Mouse (Mus musculus): Measurements from ENCODE around the gene Olfr1380. TPM values are rescaled to one million over a fixed set of nuclear protein-coding genes. Genes with fewer than 3 reads are reported as not detected.
"Not testable (repeated sequence)": the region's sequence is repeated elsewhere in the genome, so short reads cannot be mapped to it uniquely, and the experiment has no call there.

The Olfr1380 gene
- not detected for total RNA-seq (2018; cell fraction: chromatin; rRNA removed)
- not detected for total RNA-seq (2018; cell fraction: cytosol; rRNA removed)
- not detected for total RNA-seq (2018; cell fraction: nucleus; rRNA removed)
- not detected in 3 replicates for polyA plus RNA-seq (2018)

- H3K79me2 ChIP-seq (ENCODE audit: inconsistent target); H3K27ac ChIP-seq; H3K36me3 ChIP-seq (ENCODE audit: inconsistent target); H3K4me3 ChIP-seq (ENCODE audit: inconsistent target): not testable (repeated sequence)
- 87% methylated on average over 5 of the region's 5 CpGs for WGBS (ENCODE audit: missing documents)
Observed at GRCm38 (mm10) chr11:49556578-49556977, at the start of gene Olfr1380. Olfr1380 (plus strand) TSS chr11:49556878.

DNA sequence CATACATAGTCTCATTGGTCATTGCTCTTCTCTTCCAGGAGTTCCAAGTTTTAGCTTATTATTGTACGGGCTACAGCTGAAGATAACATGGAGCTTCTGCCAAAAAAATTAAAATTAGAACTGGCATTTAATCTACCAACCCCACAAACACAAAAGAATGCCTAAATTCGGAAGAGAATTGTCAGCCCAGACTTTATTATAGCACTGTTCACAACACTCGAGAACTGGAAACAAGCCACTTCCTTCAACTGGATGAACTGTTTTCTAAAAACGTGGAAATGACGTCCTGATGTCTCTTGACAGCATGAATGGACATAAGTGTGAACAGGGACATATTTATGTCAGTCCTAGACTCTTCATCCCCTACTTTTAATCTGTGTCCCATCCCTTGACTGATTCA lies 38.6 kb upstream of the Olfr1380 start:
- H3K79me2 ChIP-seq (ENCODE audit: inconsistent target), result no peaks in the 10 kb centered on the region
- H3K4me3 ChIP-seq (ENCODE audit: inconsistent target), result no peak overlapping the region
- H3K36me3 ChIP-seq (ENCODE audit: inconsistent target), result no peaks in the 10 kb centered on the region
- WGBS (ENCODE audit: missing documents), result 72% methylated on average over 5 of the region's 5 CpGs
- no peak overlapping the region for H3K27ac ChIP-seq

DNA sequence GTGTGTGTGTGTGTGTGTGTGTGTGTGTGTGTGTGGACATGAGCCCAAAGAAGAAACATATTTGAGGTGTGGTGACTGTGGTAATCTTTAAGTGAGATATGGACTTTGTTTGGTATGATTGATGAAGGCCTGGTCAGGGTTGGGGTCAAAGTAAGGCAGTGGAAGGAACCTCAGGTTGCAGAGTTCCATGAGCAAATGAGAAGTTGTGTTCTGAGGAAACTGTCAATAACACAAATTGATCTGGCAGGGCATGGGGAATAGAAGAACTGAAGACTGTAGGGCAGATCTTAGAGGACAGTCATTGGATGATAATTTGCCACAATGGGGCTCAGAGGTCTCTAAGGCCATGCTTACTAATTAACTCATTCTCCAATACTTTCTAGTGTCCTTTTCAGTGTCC lies 37.3 kb upstream of the Olfr1380 start, which contains the start of gene Olfr1383:
Gene Olfr1383, plus strand, starts transcription at position 301 of the 400 bp plus-strand sequence.
- Histone ChIP-seq H3K27ac (no peak within 1 kb of the TSS), H3K4me3 (ENCODE audit: inconsistent target) (no peak within 1 kb of the TSS)

DNA sequence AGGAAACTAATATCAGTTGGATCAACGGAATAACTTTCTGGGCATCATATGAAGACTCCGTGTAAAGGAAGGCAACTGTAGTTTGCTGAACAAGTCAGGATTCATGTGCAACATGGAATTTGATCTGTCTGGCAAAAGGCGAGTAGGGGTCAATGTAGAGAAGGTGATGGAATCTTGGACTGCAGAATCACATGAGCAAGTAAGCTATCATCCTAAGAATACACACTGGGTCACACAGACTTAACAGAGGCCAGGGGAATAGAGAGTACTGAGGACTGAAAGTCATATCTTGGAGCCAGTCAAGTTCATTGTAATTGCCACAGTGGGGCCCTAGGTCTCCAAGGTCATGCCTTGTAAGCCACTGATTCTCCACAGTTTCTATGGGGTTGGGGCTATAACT lies 28.7 kb upstream of the Olfr1380 start, which contains the start of gene Olfr1382:
Gene Olfr1382, plus strand, starts transcription at position 301 of the 400 bp plus-strand sequence.
- H3K79me2 ChIP-seq (ENCODE audit: inconsistent target), result no peaks in the 10 kb centered on the region
- no peak within 1 kb of the TSS for H3K4me3 ChIP-seq (ENCODE audit: inconsistent target)
- no peak within 1 kb of the TSS for H3K27ac ChIP-seq
- WGBS (ENCODE audit: missing documents), result 80% methylated on average over 3 of the region's 3 CpGs
- H3K36me3 ChIP-seq (ENCODE audit: inconsistent target), result no peaks in the 10 kb centered on the region

More for the DNA sequence above, 37.3 kb upstream of the Olfr1380 start, which contains the start of gene Olfr1383:
- Histone ChIP-seq H3K36me3 (ENCODE audit: inconsistent target) (no peaks in the 10 kb centered on the region), H3K79me2 (ENCODE audit: inconsistent target) (no peaks in the 10 kb centered on the region)

- H3K4me3 ChIP-seq (ENCODE audit: inconsistent target), result no peak overlapping the region
- H3K27ac ChIP-seq, result no peak overlapping the region
- no peaks in the 10 kb centered on the region for H3K79me2 ChIP-seq (ENCODE audit: inconsistent target)
- no peaks in the 10 kb centered on the region for H3K36me3 ChIP-seq (ENCODE audit: inconsistent target)
Observed at GRCm38 (mm10) chr11:49532761-49533160, 23.9 kb upstream of the Olfr1380 start.

DNA sequence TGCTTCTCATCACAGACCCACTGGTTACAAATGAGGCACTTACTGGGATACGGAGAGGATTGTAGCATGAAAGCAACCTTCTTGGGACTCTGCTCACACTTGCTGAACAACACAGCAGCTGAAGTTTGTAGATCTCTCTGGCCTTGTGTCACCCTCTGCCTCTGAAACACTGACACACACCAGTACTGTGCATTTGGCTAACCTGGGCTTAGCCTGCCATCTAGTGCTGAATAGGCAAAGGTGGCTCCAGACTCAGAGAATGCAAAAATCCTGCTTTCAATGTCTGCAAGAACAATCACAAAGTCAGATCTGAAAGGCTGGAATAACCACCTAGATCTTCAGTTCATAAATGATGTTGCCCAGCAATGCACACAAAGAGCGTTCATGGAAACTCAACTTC lies 20.0 kb upstream of the Olfr1380 start:
- not testable (repeated sequence) for H3K27ac ChIP-seq; H3K79me2 ChIP-seq (ENCODE audit: inconsistent target); H3K4me3 ChIP-seq (ENCODE audit: inconsistent target); H3K36me3 ChIP-seq (ENCODE audit: inconsistent target)
- 100% methylated on average over 1 of the region's 2 CpGs for WGBS (ENCODE audit: missing documents)

DNA sequence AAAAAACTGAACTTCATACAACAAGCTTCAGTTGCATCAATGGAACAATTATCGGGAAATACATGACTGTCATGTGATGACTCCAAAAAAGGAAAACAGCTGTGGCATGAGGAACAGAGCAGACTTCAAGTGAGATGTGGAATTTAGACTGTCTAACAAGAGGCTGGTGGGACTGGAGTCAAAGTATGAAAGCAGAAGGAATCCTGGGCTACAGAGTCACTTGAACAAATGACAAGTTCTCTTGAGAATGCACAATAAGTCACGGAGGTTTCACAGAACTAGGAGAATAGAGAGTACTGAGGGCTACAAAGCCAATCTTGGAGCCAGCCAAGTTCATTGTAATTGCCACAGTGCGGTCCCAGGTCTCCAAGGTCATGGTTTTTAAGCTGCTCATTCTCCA lies 13.5 kb upstream of the Olfr1380 start, which contains the start of gene Olfr1381:
Gene Olfr1381, plus strand, starts transcription at position 301 of the 400 bp plus-strand sequence.
- not testable (repeated sequence) for H3K4me3 ChIP-seq (ENCODE audit: inconsistent target); H3K79me2 ChIP-seq (ENCODE audit: inconsistent target); H3K27ac ChIP-seq; H3K36me3 ChIP-seq (ENCODE audit: inconsistent target)
- 87% methylated on average over 3 of the region's 3 CpGs for WGBS (ENCODE audit: missing documents)

DNA sequence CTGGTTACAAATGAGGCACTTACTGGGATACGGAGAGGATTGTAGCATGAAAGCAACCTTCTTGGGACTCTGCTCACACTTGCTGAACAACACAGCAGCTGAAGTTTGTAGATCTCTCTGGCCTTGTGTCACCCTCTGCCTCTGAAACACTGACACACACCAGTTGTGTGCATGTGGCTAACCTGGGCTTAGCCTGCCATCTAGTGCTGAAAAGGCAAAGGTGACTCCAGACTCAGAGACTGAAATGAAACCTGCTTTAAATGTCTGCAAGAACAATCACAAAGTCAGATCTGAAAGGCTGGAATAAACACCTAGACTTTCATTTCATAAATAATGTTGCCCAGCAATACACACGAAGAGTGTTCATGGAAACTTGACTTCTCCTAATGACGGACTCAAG lies 2.6 kb upstream of the Olfr1380 start:
- not testable (repeated sequence) for H3K79me2 ChIP-seq (ENCODE audit: inconsistent target); H3K36me3 ChIP-seq (ENCODE audit: inconsistent target); H3K4me3 ChIP-seq (ENCODE audit: inconsistent target); H3K27ac ChIP-seq
- 83% methylated on average over 1 of the region's 3 CpGs for WGBS (ENCODE audit: missing documents)

DNA sequence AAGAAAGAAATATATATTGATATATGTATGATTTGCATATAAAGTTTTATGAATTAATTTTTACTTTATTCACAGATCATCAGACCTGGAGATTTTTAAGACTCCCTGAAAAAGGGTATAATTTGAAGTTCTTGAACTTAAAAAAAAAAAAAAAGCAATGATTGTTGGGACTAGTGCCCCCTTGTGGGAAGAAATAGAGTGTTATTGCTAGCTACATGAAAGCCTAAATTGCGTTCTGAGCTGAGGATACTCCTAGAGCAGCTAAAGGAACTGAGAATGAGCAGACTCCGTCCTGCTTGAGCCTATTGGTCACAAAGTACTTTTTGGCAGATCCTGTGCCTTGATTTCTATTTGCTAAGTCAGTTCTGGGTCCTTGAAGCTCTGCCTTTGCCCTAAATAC lies 18.4 kb downstream of the Olfr1380 start:
- H3K4me3 ChIP-seq (ENCODE audit: inconsistent target); H3K79me2 ChIP-seq (ENCODE audit: inconsistent target); H3K27ac ChIP-seq; H3K36me3 ChIP-seq (ENCODE audit: inconsistent target): not testable (repeated sequence)
- WGBS (ENCODE audit: missing documents), result 37% methylated on average over 2 of the region's 2 CpGs

GRCm38 (mm10) chr11:49580452-49580851 lies 23.8 kb downstream of the Olfr1380 start:
- WGBS (ENCODE audit: missing documents), result 24% methylated on average over 7 of the region's 8 CpGs
- H3K79me2 ChIP-seq (ENCODE audit: inconsistent target); H3K36me3 ChIP-seq (ENCODE audit: inconsistent target); H3K27ac ChIP-seq; H3K4me3 ChIP-seq (ENCODE audit: inconsistent target): not testable (repeated sequence)

- no peaks in the 10 kb centered on the region for H3K36me3 ChIP-seq (ENCODE audit: inconsistent target)
- no peaks in the 10 kb centered on the region for H3K79me2 ChIP-seq (ENCODE audit: inconsistent target)
- H3K27ac ChIP-seq, result no peak overlapping the region
- 95% methylated on average over 18 of the region's 19 CpGs for WGBS (ENCODE audit: missing documents)
- no peak overlapping the region for H3K4me3 ChIP-seq (ENCODE audit: inconsistent target)
Observed at GRCm38 (mm10) chr11:49590213-49590612, 33.5 kb downstream of the Olfr1380 start.

- WGBS (ENCODE audit: missing documents), result 61% methylated on average over 2 of the region's 2 CpGs
- not testable (repeated sequence) for H3K4me3 ChIP-seq (ENCODE audit: inconsistent target); H3K27ac ChIP-seq; H3K36me3 ChIP-seq (ENCODE audit: inconsistent target); H3K79me2 ChIP-seq (ENCODE audit: inconsistent target)
Observed at GRCm38 (mm10) chr11:49597149-49597548, 40.5 kb downstream of the Olfr1380 start.

GRCm38 (mm10) chr11:49608306-49608705 lies 51.6 kb downstream of the Olfr1380 start:
- H3K36me3 ChIP-seq (ENCODE audit: inconsistent target), result not testable (repeated sequence)
- WGBS (ENCODE audit: missing documents), result 81% methylated on average over 4 of the region's 5 CpGs

DNA sequence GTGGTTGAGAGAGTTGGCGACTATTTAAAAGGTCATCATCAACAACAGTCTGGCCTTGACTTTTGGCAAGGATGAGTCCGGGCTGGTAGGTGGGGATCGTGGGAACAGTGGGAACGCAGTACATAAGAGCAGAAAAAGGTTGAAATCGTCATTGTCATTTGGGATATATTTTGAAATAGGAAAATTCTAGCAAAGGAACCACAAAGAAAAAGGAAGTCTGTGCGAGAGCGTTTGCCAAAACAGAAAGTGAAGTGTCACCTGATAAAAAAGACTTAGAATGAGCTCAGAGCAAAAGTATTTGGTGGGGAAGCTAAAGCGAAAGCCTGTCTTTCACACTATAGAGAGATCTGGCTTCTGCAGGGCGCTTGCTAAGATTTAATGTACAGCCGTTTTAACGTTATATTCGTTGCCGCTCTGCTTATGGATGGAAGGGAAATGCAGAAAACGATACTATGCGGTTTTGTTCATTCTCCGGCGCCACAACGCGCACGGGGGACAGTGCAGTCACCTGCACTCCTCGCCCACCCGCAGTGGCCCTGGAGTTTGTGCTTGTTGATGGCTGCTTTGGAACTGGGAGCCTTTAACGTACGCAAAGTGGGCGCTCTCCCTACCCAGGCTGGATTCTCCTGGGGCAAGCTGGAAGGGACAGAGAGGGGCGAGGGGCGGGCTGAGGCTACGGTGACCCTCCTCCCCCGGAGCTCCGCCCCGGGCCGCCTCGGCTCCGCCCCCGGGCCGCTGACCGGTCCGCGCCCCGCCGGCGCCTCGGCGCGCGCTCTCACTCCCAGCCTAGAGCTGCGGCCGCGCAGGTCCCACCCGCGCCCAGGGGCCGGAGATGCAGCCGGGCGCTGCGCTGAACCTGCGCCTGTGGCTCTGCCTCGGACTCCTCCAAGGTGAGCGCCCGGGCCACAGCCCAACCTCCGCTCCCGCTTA lies 52.5 kb downstream of the Olfr1380 start, which contains the start of gene Flt4:
Gene Flt4, plus strand, starts transcription at position 326 of the 930 bp plus-strand sequence.
- WGBS (ENCODE audit: missing documents), result 1% methylated on average over 37 of the region's 61 CpGs
- H3K27ac ChIP-seq; H3K79me2 ChIP-seq (ENCODE audit: inconsistent target); H3K36me3 ChIP-seq (ENCODE audit: inconsistent target): not testable (repeated sequence)
- H3K4me3 ChIP-seq (ENCODE audit: inconsistent target), result peak within 1 kb of the TSS; percentile 37

More at GRCm38 (mm10) chr11:49608306-49608705, 51.6 kb downstream of the Olfr1380 start:
- H3K4me3 ChIP-seq (ENCODE audit: inconsistent target); H3K27ac ChIP-seq; H3K79me2 ChIP-seq (ENCODE audit: inconsistent target): not testable (repeated sequence)
